Mouse (Mus musculus) heart, postnatal 14 days (tissue): Measurements from ENCODE around the gene Helz. TPM values are rescaled to one million over a fixed set of nuclear protein-coding genes. Genes with fewer than 3 reads are reported as not detected.
"Not testable (repeated sequence)": the region's sequence is repeated elsewhere in the genome, so short reads cannot be mapped to it uniquely, and the experiment has no call there.

Source experiments
- DNase-seq, 2 experiments: peaks; one replicate each; pipeline ENCODE4 v3.0.0; 2021 to 2022
- intact Hi-C: fragments of 180-260 bp; cut with DNase I; formaldehyde crosslinking; loops from one replicate; pipeline ENCODE4 v1.15.1; 2025
- long read RNA-seq, 2 experiments: library from polyadenylated mRNA; stranded (forward); transcript quantifications; one replicate each; pipeline ENCODE4 v2.0.0; 2021
- total RNA-seq, 2 experiments: library from RNA; stranded (reverse); gene quantifications; 2 replicates each; pipeline ENCODE4 v1.2.3; 2021

The Helz gene
- total RNA-seq, result 10 to 100 TPM; 28.6 to 29.6 TPM
- long read RNA-seq, experiment 1, partial matches to known transcripts, result 3 of 7 reads
- long read RNA-seq, experiment 1, other reads (novel, unspliced or antisense), result 4 of 7 reads
- long read RNA-seq, experiment 2, full-length matches to known transcripts, result 1 of 8 reads
- long read RNA-seq, experiment 2, partial matches to known transcripts, result 1 of 8 reads
- long read RNA-seq, experiment 2, other reads (novel, unspliced or antisense), result 6 of 8 reads

- intact Hi-C loops, result loop anchor here (2.0 kb wide), 1 partner anchor 35 kb away; no protein-coding TSS in a partner anchor
- peak; percentile 76 for DNase-seq
Measured at GRCm38 (mm10) chr11:107547351-107548203, at the start of gene Helz. Gene Helz, plus strand, starts transcription at chr11:107547930.

DNA sequence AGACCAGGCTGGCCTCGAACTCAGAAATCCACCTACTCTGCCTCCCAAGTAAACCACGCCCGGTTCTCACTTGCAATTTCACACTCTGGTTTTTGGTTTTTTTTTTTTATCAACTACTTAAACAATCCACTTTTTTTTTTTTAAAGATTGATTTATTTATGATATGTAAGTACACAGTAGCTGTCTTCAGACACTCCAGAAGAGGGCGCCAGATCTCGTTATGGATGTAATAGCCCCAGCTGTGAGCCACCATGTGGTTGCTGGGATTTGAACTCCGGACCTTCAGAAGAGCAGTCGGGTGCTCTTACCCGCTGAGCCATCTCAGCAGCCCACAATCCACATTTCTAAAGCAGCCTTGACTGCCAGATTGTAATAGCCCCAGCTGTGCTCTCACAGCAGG, 44.9 kb upstream of the Helz start:
- no peak for DNase-seq
- intact Hi-C loops, result no loop called here

- intact Hi-C loops, DNase-seq: not testable (repeated sequence)
Measured at GRCm38 (mm10) chr11:107504364-107504763, 43.4 kb upstream of the Helz start.

GRCm38 (mm10) chr11:107506260-107506659, 41.5 kb upstream of the Helz start:
- DNase-seq, result peak in 1 of 2 experiments; percentile 21
- intact Hi-C loops, result no loop called here

DNA sequence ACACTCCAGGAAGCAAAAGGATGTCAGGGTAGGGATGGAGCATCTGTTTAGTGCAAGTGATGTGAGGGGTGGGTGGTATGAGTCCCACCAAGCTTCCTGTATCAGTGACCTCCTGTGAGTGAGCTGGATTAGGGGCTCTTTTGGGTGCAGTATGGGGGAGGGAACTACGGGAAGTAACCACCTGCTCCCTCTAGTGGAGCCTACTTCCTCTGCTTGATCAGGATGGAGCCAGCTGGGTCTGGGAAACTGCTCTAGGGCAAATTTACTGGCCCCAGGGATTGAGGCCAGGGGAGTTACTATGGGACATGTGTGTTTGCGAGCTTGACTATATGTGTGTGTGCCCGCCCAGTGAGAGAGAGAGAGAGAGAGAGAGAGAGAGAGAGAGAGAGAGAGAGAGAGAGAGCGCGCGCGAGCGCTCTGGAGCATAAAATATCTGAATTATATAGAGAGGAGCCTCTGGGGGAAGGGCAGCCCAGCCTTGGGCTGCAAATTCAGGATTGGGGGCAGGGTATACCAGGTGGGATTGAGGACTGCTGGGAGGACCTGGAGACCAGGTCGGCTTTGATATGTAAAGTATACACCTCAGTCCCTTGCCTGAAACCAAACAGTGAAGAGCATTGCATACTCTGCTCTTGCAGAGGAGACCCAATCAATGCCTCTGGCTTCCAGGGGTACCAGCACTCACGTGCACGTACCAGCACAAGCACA, 37.9 kb upstream of the Helz start:
- intact Hi-C loops, result no loop called here
- DNase-seq, result peak in 1 of 2 experiments; percentile 13

- intact Hi-C loops, result no loop called here
- DNase-seq, result peak; percentile 17 to 21
Measured at GRCm38 (mm10) chr11:107510362-107511269, 37.1 kb upstream of the Helz start.

- DNase-seq, result peak; percentile 69 to 78
- intact Hi-C loops, result loop anchor here (2.0 kb wide), 2 partner anchors 35 to 341 kb away; partner anchors contain the start of gene Helz
Measured at GRCm38 (mm10) chr11:107511954-107512353, 35.8 kb upstream of the Helz start.

DNA sequence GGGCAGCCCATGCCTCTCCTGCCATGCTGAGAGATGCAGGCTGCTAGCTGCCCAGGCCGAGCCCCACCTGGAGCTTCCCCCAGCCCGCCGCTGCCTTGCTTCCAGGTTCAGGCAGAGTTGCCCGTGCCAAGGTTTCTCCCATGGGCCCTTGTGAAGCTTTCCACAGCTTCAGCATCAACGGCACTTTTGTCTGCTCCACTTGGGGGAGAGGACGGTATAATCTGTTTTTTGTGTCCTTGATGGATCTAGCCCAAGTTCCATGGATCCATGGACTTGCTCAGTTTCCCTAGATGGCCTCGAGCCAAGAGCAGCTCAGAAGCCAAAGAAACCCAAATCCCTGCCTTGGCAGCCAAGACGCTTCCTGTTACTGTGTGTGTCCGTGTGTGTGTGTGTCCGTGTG, 34.7 kb upstream of the Helz start:
- DNase-seq, result peak; percentile 9 to 18
- intact Hi-C loops, result loop anchor here (2.0 kb wide), 2 partner anchors 34 to 340 kb away; partner anchors contain the start of gene Helz

- intact Hi-C loops, result no loop called here
- DNase-seq, result no peak
Measured at GRCm38 (mm10) chr11:107516387-107516786, 31.3 kb upstream of the Helz start.

DNA sequence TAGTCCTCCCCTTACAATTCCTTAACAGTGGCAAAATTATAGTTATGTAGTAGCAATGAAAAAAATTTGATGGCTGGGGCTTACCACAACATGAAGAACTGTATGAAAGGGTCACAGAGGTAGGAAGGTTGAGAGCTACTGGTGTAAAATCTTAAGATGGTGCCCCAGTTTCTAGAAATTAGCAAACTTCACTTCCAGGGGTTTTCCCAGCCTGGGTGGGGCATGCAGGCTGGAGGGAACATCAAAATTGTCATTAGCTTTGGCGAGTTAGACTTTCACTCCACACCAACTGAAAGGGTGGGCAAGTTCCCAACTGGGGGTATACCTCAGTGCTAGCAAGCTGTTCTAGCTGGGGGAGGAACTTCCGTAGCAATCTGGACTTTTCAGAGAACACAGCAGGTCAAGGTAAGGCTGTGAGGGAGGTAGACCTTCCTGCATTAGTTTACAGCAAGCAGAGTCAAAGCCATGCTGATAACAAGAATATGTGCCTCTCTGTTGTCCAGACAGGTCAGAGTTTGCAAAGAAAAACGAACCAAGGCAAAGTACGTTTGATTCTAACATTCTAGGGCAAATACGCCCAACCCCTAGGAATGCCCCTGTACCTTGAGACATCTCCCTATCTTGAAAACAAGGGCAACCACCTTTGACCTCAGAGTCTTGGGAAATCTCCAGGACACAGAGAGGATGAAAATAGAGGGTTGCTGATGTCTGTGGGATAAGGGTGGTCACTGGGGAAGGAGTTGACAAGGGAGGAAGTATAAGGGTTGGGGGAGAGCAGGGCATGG, 28.9 kb upstream of the Helz start:
- intact Hi-C loops, result no loop called here
- DNase-seq, result no peak

GRCm38 (mm10) chr11:107521153-107521552, 26.6 kb upstream of the Helz start:
- DNase-seq, result no peak
- intact Hi-C loops, result no loop called here

GRCm38 (mm10) chr11:107524966-107525365, 22.8 kb upstream of the Helz start:
- intact Hi-C loops, result no loop called here
- no peak for DNase-seq

DNA sequence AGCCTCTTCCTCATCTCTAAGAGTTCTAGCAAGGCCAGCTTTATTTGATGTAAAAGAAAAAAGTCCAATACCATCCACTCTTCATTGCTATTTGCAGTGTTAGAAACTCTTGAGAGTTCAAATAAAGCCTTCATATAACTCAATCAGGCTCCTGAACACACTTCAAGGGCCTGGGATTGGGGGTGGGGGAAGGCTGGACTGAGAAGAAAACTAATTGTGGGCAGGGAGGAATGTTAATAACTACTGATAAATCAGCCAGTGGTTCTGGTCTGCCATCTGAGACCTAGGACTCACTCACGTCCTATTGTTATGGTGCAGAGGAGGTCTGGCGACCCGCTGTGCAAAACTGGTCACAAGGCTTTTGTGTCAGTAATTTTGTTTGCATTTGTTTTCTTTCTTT, 20.1 kb upstream of the Helz start:
- intact Hi-C loops, result no loop called here
- DNase-seq, result no peak

GRCm38 (mm10) chr11:107529320-107529719, 18.4 kb upstream of the Helz start:
- peak; percentile 33 to 45 for DNase-seq
- intact Hi-C loops, result no loop called here

- no peak for DNase-seq
- intact Hi-C loops, result no loop called here
Measured at GRCm38 (mm10) chr11:107531445-107531844, 16.3 kb upstream of the Helz start.

DNA sequence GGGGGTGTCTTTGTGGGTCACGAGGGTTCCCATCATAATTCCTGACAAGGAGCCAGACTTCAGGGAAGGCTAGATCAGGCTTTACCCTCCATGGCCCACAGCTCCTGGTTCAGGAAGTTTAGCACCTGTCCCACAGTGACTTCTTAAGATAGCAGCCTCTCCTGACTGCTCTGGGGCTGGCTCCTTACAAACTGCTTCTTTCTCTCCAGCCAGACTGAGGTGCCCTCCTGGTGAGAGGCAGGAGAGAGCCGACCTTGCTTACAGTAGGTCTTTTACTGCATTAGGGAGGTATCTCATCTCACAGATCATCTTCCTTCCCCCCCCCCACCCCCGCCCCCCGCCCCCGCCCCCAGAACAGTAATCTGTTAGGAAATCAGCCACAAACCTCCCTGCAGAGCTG, 15.5 kb upstream of the Helz start:
- intact Hi-C loops, result no loop called here
- DNase-seq, result no peak

DNA sequence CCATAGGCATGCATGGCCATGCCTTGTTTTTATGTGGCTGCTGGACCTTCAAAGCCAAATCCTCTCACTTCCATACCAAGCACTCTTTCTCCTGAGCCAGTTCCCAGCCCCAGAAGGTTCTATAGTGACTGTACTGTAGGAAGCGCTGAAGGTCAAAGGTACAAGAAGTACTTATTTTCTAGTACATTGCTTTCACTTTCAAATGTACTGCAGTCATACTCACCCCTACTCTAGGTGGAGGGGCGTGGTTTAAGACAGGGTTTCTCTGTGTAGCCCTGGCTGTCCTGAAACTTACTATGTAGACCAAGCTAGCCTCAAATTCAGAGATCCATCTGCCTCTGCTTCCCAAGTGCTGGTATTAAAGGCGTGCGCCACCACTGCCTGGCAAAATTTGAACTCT, 8.7 kb upstream of the Helz start:
- intact Hi-C loops, result no loop called here
- DNase-seq, result no peak

DNA sequence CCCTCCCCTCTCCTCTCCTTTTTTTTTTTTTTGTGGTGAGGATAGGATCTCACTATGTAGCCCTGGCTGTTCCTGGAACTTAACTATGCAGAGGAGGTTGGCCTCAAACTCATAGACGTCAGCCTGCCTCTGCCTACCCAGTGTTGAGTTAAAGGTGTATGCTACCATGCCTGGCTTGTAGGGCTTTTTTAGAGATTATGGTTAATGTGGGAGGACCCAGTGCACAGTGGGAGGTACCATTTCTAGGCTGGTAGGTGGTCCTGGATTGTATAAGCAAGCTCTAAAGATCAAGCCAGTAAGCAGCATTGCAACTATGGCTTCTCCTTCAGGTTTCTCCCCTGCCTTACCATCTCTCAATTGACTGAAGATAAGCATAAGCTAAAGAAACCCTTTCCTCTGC, 7.4 kb upstream of the Helz start:
- DNase-seq, result no peak
- intact Hi-C loops, result no loop called here
